Mouse (Mus musculus): ENCODE measurements around the gene Fam199x. TPM values are rescaled to one million over a fixed set of nuclear protein-coding genes. Genes with fewer than 3 reads are reported as not detected.

Fam199x gene
- 1.3 and 1.7 TPM in 2 replicates for polyA plus RNA-seq (2012; rRNA removed)

DNA sequence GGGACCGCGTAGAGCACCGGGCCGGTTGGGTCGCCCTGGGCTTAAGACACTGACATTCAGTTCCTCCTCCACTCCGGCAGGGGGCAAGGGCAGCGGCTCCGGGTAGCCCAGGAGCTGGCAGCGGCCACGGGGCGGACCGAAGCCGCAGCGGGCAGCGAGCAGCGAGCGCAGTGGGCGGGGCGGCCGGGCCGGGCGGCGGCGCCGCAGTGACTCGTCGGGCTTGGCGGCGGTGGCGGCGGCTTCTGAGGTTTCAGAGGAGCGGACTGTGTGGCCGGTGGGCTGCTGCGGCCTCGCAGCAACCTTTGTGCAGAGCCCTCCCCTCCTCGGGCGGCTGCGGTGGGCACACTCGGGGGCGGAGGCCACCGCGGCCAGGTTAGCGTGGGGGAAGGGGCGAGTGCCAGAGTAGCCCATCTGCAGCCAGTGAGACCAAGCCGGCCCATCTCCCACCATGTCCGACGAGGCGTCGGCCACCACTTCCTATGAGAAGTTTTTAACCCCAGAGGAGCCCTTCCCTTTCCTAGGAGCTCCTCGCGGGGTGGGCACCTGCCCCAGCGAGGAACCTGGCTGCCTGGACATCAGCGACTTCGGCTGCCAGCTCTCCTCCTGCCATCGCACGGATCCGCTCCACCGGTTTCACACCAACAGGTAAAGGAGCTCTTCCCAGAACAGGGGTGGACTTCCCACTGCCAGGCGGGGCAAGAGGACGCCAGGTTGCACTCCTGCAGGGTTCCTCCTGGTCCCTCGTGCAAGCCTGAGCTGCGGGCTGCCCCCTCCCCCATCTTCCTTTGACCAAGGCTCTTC lies at the start of gene Fam199x:
TSS of gene Fam199x (plus strand) at position 170 of the 801 bp plus-strand sequence.
- no peak for DNase-seq (ENCODE audit: low read depth)

DNA sequence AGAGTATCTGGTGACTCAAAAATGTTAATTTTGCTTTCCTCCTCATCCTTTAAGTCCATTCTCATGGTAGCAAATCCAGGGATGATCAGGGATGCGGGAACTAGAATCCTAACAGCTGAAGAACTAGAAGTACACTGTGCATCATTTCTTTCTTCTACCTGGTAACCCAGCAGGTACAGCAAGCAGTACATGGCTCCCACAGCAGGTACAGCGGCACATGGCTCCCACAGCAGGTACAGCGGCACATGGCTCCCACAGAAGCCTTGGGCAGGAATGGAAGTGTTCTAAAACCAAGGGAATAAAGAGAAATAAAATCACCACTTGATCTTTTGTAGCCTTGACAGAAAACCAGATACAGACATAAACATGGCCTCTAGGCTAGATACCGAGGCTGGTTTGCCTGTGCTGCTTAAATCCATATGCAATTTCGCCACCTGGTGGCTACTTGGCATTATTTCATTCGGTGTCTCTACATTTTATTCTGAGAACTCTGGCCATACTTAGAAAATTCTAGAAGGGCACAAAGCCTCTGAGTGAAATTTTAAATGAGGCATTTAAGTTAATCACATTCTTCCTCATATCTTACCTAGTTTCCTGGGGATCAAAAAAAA lies 34.2 kb upstream of the Fam199x start:
- DNase-seq (ENCODE audit: low read depth) = no peak

DNA sequence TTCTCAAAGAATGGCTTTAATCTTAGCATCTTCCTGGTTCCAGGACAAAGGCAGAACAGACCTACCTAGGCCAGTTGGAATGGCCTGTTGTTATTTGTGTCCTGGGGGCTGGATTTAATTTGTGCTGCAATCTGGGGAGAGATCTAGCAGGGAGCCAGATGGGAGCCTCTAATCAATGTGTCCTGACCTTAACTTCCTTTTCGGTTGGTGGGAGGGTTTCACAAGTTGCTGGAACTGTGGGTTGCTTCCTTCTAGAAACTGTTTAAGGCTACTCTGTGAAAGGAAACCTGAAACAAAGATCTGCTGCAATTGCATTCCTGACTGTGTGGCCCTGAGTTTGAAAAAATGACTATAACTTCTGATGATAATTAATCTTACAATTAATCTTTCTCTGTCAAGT lies 31.7 kb upstream of the Fam199x start:
- DNase-seq (ENCODE audit: low read depth) = no peak

DNA sequence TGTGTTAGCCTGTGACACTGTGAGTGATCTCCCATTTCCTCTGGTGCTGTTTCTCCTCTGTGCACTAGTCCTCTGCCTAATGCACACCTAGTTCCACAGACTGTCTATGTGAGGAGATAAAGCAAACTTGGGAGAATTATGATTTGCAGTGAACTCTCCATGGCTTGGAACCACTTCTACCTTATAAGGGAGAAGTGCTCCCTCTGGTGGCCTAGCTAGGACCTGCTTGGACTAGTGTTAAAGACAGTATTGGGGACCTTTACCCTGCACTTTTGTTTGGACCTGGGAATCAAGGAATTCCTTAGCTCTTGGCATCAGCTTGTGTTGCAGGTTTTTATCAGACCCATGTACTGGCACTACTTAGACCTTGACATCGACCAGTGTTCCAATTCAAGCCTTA lies 30.1 kb upstream of the Fam199x start:
- DNase-seq (ENCODE audit: low read depth) = no peak

DNA sequence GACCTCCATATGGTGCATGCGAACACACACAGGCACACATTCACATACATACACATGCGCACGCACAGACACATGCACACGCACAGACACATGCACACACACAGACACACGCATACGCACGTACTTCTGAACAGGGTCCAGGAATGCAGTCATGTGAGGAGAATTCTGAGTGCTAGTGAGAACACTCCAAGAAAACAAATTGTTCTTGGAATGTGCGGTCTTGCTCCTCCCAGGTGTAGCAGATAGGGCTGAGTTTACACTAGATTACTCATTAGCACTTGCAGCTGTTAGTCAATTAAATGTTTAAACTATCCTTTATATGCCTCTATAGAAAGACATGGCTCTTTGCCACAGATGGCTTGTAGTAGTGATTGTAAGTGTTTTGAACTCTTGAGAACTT lies 18.5 kb upstream of the Fam199x start:
- no peak for DNase-seq (ENCODE audit: low read depth)

DNA sequence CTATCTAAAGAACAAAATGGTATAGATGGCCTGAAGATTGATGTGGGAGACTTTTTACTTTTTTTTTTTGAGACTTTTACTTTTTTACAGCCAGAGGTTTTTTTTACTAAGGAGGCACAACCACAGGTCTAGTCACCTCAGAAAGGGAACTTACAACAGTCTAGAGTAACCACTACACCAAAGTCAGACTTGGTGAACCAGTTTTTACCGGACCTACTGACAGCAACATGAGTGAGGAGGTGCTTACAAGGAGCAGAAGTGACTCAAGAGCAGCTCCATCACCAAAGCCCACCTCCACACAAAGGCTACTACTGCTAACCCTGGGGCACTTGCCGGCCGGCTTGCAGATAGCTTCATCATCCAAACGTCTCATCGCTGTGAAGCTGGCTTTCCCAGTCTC lies 17.7 kb upstream of the Fam199x start:
- DNase-seq (ENCODE audit: low read depth) = no peak

DNA sequence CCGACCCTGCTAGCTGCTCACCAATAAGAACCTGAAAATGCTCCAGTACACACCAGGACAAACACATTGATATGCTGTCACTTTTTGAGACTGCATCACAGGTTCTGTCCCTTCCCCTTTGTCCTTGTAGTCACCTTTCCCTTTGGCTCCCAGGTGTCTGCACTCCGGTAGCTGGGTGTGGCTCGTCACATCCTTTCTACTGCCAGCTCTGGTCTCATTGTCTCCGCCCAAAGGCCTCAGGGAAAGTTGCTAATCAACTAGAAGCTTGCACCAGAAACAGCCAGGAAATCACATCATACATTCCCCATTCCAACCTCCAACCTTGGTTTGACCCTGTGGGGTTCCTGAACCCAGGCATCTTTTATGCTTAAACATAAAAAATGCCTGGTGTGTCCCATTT lies 15.1 kb upstream of the Fam199x start:
- DNase-seq (ENCODE audit: low read depth) = no peak

DNA sequence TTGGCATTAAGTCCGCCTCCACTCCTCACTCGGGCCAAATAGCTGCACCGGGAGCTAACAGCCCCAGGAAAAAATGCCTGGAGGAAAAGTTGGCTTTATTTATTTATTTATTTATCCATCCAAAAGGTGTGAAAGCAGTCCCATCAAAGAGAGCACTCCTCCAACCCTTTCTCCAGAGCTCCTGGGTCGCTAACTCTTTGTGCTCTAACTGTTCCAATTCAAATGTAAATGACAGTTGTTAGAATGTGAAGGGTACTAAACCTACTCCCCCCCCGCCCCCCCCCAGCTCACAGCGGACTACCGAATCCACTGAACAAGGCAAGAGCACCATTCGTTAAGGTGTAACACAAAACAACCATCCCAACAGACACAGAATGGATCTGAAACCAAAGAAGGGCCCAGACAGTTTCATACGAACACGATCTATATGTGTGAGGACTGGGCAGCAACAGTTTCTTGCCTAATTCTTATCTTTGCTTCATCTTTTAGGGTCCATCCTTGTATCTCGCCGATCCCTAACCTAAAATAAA lies 11.9 kb upstream of the Fam199x start:
- DNase-seq (ENCODE audit: low read depth) = no peak

DNA sequence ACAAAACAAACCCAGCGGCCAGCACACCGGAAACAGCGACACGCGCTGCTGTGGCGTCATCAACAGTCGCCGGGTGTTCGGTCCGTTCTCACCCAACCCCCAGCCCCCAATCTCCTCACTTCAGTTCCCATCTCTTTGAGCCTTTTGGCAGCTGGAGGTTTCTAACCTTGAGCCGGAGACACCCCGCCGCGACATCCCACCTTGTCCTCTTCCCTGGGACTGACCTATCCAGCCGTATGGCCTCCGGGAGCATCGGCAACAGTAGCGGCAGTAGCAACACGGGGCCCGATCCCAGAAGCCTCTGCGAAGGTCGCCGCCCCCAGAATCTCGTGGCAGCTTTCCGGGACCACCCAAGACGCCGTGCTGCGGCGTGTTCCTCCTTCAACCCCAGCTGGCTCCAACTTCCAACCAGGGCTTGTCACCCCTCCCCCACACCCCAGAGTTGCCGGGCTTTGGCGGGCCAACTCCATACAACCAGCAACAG lies 11.4 kb upstream of the Fam199x start, which contains the start of gene Slc25a53:
TSS of gene Slc25a53 (minus strand) at position 303 of the 484 bp plus-strand sequence.
- no peak for DNase-seq (ENCODE audit: low read depth)

DNA sequence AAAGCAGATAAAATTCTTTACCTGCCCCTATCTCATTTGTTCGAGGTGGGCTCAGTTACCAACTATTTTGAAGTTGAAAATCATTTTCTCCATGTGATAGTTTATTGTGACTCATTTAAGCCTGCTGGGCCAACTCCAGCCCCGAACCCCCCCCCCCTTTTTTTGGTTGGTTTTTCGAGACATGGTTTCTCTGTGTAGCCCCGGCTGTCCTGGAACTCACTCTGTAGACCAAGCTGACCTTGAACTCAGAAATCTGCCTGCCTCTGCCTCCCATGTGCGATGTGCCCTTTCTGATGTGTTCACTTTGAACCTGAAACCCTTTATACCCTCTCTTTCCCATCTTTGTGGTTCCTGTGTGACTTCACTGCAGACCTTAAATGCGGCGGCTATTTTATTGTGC lies 10.9 kb upstream of the Fam199x start:
- DNase-seq (ENCODE audit: low read depth) = no peak

DNA sequence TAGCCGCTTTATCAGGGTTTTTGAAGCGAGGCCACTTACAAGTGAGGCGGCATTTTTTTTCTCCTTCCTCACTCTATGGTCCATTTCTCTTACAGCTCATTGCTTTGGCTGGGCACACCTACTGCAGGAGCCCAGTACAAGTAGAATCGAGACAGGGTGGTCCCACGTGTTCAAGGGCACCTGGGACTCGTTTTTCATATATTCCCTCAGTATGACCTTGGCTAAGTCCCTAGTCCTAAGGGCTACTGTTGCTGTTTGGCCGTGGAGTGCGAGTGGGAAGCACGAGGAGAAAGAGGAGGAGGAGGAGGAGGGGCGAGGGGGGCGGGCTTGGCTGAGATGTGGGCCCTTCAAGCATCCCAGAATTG lies 352 bp upstream of the Fam199x start:
- DNase-seq (ENCODE audit: low read depth) = no peak

DNA sequence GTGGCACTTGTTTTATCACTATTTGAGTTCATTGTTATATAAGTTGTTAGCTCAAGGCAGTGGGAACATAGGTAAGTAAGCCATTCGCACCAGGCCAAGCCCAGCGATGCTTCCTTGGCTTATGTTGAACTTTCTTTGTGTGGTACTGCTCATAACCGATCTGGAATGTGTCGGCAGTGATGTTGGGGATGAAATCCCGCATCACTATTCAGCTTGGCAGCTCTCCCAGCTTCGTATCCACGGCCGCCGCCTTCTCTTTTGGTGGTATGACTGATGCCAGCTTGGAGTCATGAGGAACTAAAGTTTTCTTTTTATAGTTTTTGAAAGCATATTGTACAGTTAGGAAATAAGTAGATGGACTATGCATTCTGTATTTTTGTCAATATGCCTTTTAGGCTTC lies 13.8 kb downstream of the Fam199x start:
- DNase-seq (ENCODE audit: low read depth) = no peak

DNA sequence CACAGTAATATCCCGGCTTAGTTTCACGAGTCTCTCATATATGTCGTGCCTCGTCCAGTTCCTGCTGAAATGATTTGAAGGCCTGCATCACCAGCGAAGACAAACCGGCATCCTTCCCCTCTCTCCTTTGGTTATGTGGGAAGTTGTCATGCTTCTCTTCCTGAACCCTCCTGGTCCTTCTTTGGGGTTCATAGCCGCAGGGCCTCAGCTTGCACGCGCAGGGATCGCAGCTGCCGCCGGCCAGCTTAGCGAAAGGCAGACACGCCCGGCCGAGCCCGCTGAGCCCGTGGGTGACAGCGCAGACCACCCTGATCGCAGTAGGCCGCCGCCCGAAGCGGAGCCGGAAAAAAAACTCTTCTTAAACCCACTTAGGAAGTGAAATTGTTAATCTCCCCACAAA lies 55.1 kb downstream of the Fam199x start:
- no peak for DNase-seq (ENCODE audit: low read depth)

DNA sequence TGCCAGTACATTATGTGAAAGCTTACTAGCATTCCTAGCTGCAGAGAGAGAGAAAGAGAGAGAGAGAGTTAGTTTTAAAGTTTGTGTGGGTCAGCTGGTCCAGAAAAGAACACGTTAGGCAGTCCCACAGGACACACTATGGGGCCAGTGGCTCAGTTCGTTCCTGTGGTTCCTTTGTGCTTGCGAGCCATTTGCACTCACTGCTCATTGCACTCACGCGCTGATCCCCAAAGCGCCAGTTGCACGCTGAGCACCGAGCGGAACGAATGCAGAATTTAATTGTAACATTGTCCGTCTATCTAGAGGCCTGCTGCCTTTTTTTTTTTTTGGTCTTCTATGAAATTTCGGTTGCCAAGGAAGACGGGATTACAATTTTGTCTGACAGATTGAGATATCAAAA lies 57.1 kb downstream of the Fam199x start:
- no peak for DNase-seq (ENCODE audit: low read depth)

DNA sequence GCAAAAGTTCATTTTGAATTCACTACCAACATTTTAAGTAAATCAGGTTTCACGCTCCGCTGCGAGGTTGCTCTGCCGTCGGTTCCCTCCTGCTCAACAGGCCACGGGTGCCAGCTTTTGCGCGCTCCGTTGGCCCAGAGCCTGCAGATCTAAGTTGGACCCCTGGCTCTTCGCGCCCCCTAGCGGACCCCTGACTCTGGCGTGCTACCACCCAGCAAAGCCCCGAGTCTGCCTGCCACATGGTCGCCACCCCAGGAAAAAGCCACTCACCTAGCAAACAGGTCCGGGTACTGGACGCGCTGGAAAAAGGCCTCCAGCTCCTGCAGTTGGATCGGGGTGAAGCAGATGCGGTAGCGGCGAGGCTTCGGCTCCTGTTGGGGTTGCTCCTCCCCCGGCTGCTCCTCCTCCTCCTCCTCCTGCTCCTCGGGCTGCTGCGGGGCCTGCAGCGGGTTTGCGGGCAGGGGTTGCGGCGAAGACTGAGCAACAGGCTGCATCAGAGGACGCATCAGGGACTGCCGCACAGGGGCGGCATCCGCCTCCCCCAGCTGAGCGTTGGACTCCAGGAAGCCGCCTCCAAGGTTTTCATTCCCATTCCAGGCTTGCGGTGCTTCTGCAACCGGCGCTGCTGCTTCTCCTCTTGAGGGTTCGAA lies 68.8 kb downstream of the Fam199x start:
- no peak for DNase-seq (ENCODE audit: low read depth)

DNA sequence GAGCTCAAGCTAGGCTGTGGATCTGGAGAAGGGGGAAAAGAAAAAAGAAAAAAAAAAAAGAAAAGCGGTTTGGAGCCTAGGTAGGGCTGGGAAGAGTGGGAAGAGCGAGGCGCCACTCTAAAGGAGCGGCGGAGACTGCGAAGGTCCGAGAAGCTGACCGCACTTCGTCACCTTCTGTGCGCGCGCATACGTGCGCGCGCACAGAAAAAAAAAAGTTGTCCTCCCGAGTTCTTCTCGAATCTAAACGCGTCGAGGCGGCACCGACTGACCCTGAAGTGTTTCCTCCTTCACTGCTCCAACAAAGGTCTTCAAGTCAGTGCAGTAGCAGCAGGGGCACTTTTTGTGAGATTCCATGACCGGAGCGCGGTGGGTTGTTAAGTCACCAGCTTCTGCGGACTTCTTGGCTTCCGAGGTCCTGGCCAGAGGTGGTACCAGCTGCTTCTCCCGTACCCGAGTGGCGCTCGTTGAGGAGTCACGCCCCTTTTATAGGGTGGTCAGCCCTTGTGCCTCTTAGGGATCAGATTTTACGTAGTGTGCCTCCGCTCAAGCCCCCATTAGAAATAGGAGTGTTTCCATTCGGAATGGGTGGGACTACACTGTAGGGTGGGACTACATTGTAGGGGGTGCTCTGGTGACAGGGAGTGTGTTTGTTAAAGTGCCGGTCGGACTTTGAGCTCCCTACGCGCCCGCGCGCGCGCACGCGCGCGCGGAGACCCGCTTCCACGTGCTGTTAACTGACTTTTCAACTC lies 70.5 kb downstream of the Fam199x start:
- no peak for DNase-seq (ENCODE audit: low read depth)

DNA sequence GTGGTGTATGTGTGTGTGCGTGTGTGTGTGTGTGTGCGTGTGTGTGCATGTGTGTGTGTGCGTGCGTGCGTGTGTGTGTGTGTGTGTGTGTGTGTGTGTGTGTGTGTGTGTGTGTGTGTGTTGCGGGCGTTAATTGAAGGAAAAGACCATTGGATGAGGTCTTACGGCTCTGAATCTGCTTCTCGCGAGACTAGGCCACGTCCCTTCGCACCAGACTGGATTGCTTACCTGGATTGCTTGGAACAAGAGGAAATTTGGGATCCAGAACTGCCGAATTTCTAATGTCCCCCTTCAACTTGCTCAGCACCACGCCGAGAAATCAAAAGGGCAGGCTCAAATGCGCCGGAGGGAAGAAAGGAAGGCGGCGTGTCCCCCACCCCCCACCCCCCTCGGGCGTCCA lies 72.3 kb downstream of the Fam199x start, which contains the start of gene Esx1:
TSS of gene Esx1 (minus strand) at position 366 of the 400 bp plus-strand sequence.
- DNase-seq (ENCODE audit: low read depth) = no peak

DNA sequence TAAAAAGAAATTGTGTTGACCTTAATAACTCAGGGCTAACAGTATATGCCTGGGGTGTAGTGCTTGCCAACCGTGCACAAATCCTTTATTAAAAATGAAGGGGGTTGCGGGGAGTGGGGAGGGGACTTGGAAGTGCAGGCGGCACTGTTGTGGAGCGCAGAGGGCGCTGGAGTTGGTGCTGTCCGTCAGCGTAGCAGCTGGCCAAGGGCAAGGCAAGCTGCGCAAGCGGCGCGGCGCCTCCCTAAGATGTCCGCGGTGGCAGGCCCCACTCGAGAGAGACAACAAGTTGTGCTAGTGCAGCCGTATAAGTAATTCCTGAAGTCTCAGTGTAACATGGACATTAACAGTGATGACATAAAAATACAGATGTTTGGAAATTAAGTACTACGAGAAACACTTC lies 78.1 kb downstream of the Fam199x start:
- no peak for DNase-seq (ENCODE audit: low read depth)

All from gonadal fat pad, adult 2 months (tissue).